19 mouse cellular contexts compared by ENCODE assay signal in the genomic region with DNA sequence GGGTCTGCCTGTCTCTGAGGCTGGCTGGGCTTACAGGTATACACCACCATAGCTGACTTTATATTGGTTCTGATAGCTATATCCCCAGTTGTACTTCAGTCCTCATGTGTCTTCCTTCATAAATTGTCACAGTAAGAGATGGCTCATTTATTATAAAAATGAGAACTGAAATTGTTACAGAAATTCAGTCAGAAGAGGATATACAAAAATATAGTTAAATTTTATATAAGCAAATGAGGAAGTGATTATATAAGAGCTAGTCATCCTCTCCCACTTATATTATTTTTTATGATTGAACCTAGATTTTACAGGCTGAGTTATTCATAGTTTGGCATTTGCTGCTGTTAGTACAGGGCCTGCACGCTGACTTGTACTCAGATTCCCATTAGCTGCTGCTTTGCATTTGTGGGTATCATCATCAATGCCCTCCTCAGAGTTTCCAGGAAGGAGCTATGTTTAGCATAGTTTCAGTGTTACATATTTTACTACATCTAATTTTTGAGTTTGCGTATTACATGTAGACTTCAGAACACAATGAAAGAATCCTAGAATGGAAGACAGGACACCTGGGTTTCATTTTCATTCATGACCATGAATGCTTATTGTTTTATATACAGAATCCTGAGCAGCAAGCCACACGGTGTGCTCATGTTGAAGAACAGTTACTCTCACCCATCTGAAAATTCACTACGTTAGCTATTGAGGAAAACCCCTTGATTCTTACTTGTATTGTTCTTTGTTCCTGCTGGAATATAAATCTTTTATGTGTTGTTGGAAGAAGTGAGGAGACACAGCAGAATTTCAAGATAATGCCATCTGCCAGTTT. TPM values are rescaled to one million over a fixed set of nuclear protein-coding genes. Genes with fewer than 3 reads are reported as not detected.
DNase-seq lines count a peak whose midpoint lies in the region; ATAC-seq and TF ChIP-seq lines count a peak whose summit lies in the region.
"Had no signal": no experiment of that assay in that cellular context is flagged by ENCODE, and none has a peak within 500 bp of the region (broad histone marks: within the 10 kb centered on the region; RNA-seq: fewer than 3 reads in every experiment).

No protein-coding gene starts in this region.

- no peak for TF ChIP-seq CTCF in spleen, adult 2 months (IDR thresholded peaks at IDR 0.05; ENCODE audit: extremely low read depth, insufficient read depth, insufficient read length, insufficient replicate concordance)
- TF ChIP-seq CTCF in bone marrow, adult 2 months (IDR thresholded peaks at IDR 0.05; ENCODE audit: control insufficient read depth, insufficient read depth, low read length) = no peak

- H3K4me3 ChIP-seq in spleen, adult 2 months (ENCODE audit: extremely low read depth, insufficient read depth, insufficient read length) = no peak overlapping the region
- H3K4me3 ChIP-seq in bone marrow, adult 2 months (replicated peaks; ENCODE audit: control insufficient read depth, low read depth, low read length) = no peak overlapping the region
- H3K4me3 ChIP-seq: embryonic facial prominence, embryonic 10.5 days; heart, embryonic 10.5 days; limb, embryonic 10.5 days; neural tube, embryonic 15.5 days had no signal

- 37% methylated on average over 4 of the region's 4 CpGs for WGBS in spleen, adult 2 months
- WGBS in bone marrow, adult 2 months = 65% methylated on average over 4 of the region's 4 CpGs

- peaks cover 2% of the 10 kb centered on the region; the same call in 1 of the 2 replicates for H3K4me1 ChIP-seq in spleen, adult 2 months (ENCODE audit: control insufficient read depth, insufficient read depth, insufficient read length)
- H3K4me1 ChIP-seq in bone marrow, adult 2 months (ENCODE audit: control insufficient read depth, insufficient read depth, low read length) = peaks cover 2% of the 10 kb centered on the region; the same call in 1 of the 2 replicates
- H3K4me1 ChIP-seq: heart, embryonic 10.5 days; limb, embryonic 10.5 days; neural tube, embryonic 15.5 days had no signal

- no peaks in the 10 kb centered on the region for H3K27me3 ChIP-seq in spleen, adult 2 months (ENCODE audit: control insufficient read depth, insufficient read depth, low read length)
- H3K27me3 ChIP-seq in splenic B cell, adult 2 months (ENCODE audit: control insufficient read depth, insufficient read depth, low read length, poor library complexity, severe bottlenecking) = no peaks in the 10 kb centered on the region
- H3K27me3 ChIP-seq: neural tube, embryonic 15.5 days had no signal

- H3K36me3 ChIP-seq in spleen, adult 2 months (ENCODE audit: control insufficient read depth, insufficient read depth, low read length) = no peaks in the 10 kb centered on the region
- H3K36me3 ChIP-seq in splenic B cell, adult 2 months (ENCODE audit: control insufficient read depth, insufficient read depth, low read length, poor library complexity, severe bottlenecking) = no peaks in the 10 kb centered on the region
- H3K36me3 ChIP-seq: embryonic facial prominence, embryonic 10.5 days; heart, embryonic 10.5 days; limb, embryonic 10.5 days had no signal

- peak overlapping the region; percentile 91 for H3K27ac ChIP-seq in spleen, adult 2 months (ENCODE audit: insufficient read depth, low read length)
- H3K27ac ChIP-seq in bone marrow, adult 2 months (ENCODE audit: control insufficient read depth, insufficient read depth, low read depth, low read length, poor library complexity) = 0 out of 2 replicates have a peak overlapping the region, but pooled peaks have one; percentile 2
- H3K27ac ChIP-seq: embryonic facial prominence, embryonic 10.5 days; heart, embryonic 10.5 days; limb, embryonic 10.5 days; neural tube, embryonic 15.5 days had no signal

- ATAC-seq in granulocyte monocyte progenitor cell, adult 5-6 weeks (replicated peaks; ENCODE audit: poor library complexity, severe bottlenecking) = peak; percentile 50

- TF ChIP-seq POLR2A in spleen, adult 2 months (IDR thresholded peaks at IDR 0.05; ENCODE audit: low read depth, low read length) = no peak
- no peak for TF ChIP-seq POLR2A in bone marrow, adult 2 months (IDR thresholded peaks at IDR 0.05; ENCODE audit: borderline replicate concordance, control insufficient read depth, low read depth, low read length)

- DNase-seq in spleen, adult 2 months (ENCODE audit: low read depth in 1 of 2, low spot score in 2 of 2) = peak in 1 of 2 experiments; percentile 42
- DNase-seq in spleen, adult 12 weeks (ENCODE audit: low spot score) = no peak
- peak; percentile 69 for DNase-seq in splenic B cell, adult 2 months (ENCODE audit: low read depth, low spot score)
- DNase-seq in cerebellum, adult 11 months = no peak
- DNase-seq in thymus, postnatal 25 days = no peak
- DNase-seq: cerebellum, adult 9-10 months; kidney, adult 18-20 months; kidney, postnatal 4 days; layer of hippocampus, adult 9-11 months; liver; lung, postnatal 4 days; thymus, adult 18-20 months had no signal

RNA-seq across cellular contexts. Expression of gene Gm45062, which starts 29.7 kb away (rescaled TPM):
- not detected in 2 replicates for polyA plus RNA-seq in spleen, adult 2 months (2012; rRNA removed)
- 3.3 and 4.1 TPM in 2 replicates for polyA plus RNA-seq in bone marrow, adult 2 months (2011; ENCODE audit: insufficient read depth, insufficient read length, low replicate concordance, missing spikeins)
- total RNA-seq in granulocyte monocyte progenitor cell, adult 5-6 weeks (2014; fragmentation: Nextera tagmentation) = 0.11 and 4.2 TPM in 2 replicates
- total RNA-seq in granulocyte monocyte progenitor cell, adult 5-6 weeks (2017) = 3.1 and 5.5 TPM in 2 replicates
- total RNA-seq: adrenal gland, postnatal 4 days had no signal

RNA-seq across cellular contexts. Expression of gene Umad1, which starts 29.9 kb away (rescaled TPM):
- 6.8 and 8.5 TPM in 2 replicates for polyA plus RNA-seq in spleen, adult 2 months (2012; rRNA removed)
- polyA plus RNA-seq in bone marrow, adult 2 months (2011; ENCODE audit: insufficient read depth, insufficient read length, low replicate concordance, missing spikeins) = 5.1 and 8.5 TPM in 2 replicates
- total RNA-seq in granulocyte monocyte progenitor cell, adult 5-6 weeks (2014; fragmentation: Nextera tagmentation) = 17.0 and 18.7 TPM in 2 replicates
- total RNA-seq in granulocyte monocyte progenitor cell, adult 5-6 weeks (2017) = 10.6 and 11.8 TPM in 2 replicates

RNA-seq across cellular contexts. Expression of gene Rpa3, which starts 30.0 kb away (rescaled TPM):
- polyA plus RNA-seq in spleen, adult 2 months (2012; rRNA removed) = 1.1 and 2.0 TPM in 2 replicates
- 53.3 and 67.6 TPM in 2 replicates for polyA plus RNA-seq in bone marrow, adult 2 months (2011; ENCODE audit: insufficient read depth, insufficient read length, low replicate concordance, missing spikeins)
- total RNA-seq in granulocyte monocyte progenitor cell, adult 5-6 weeks (2014; fragmentation: Nextera tagmentation) = 109 and 138 TPM in 2 replicates
- 111 and 156 TPM in 2 replicates for total RNA-seq in granulocyte monocyte progenitor cell, adult 5-6 weeks (2017)

Comparison
In these comparisons a context has a peak if more than half of its experiments do, and no peak if none do; other contexts are left out.
1. RNA of gene Rpa3, which starts 30.0 kb away (polyA plus RNA-seq): 53.3 to 67.6 TPM in bone marrow, adult 2 months; 1.1 to 2.0 TPM in spleen, adult 2 months; every median in the first group is over 10 times any median in the second.